Mouse (Mus musculus) embryonic fibroblast, embryonic 13.5 days (primary cell): ENCODE results near the gene Sfr1.
A peak's percentile ranks its signal among the peaks of the same experiment; 100 is the strongest.

ENCODE experiments used
- CTCF ChIP-seq: IDR thresholded peaks from 2 replicates; pipeline ENCODE4 v1.5.1; 2011; ENCODE audit warnings: mild to moderate bottlenecking, control low read depth, low read length, moderate library complexity, borderline replicate concordance; ENCODE audit not compliant: insufficient read depth
- POLR2A ChIP-seq: IDR thresholded peaks from 2 replicates; pipeline ENCODE4 v1.6.1; 2011; ENCODE audit warnings: low read depth, mild to moderate bottlenecking, control low read depth, low read length, moderate library complexity

DNA sequence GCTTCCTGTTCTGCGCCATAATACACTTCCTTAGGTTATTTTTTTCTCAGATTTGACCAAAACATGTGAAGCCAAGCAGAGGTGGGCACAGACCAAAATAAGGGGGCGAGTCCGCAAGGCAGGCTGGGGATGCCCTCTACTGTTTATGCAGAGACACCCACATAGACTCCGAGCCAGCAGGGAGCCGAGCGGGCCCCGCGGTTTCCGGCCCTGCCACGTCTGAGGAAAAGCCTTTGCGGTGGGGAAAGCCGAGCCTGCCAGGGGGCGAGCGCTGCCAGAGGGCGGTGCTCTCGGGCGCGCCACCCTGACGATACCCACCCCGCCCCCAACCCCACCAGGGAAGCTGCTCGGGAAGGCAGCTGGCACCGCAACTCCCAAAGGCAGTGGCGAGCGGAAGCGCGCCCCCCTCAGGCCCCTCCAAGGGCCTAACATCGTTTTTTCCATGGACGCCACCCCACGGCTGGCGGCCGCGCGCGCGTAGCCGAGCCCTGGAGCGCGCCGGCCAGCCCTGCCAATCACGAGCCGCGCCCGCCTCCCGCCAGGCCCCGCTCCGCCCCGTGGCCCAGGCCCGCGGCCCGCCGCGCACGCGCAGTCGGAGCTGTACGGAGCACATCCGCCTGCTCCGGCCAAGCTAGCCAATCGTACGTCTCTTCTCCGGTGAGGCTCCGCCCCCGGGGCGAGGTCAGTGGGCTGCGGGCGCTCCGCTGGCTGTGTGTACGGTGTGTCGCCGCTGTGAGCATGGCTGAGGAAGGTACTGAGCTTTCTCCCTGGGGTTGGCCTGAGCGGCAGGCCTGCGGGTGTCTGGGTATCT, at the start of gene Sfr1:
- TF ChIP-seq POLR2A (peak; percentile 94), CTCF (peak; percentile 50; the same call in 1 of the 2 replicates)
